Comparison of ENCODE assay signal across 8 mouse cellular contexts in the genomic region with DNA sequence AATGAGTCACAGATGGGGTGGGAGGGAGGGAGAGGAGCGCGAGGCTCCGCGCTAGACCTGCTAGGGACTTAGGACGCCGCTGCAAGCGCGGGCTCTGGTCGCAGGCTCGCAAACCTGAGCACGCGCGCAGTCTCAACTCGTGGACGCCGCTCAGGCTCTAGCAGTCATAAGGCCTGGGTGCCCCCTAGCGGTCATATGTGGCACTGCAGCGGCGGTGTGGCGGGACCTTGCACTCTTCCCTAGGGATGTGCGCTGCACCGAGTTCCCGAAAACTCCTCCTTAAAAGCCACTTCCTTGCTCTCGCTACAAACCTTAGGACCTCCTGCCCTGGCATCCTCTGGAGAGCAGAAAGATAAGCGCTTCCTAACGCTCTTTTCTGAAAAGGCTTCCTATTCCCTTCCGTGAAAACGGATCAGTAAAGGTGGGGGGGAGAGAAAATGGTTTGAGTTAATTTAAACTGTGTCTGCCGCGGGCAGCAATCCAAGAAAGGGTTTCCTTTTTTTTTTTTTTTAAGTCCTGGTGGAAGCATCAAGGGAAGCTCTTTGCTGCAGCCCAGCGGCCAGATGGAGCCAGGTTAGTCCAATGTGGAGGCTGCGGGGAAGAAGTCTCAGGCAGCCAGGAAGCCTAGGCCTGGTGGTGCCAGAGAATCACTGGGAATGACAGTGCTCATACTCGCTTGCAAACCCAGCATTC. TPM values are rescaled to one million over a fixed set of nuclear protein-coding genes. Genes with fewer than 3 reads are reported as not detected.
DNase-seq lines count a peak whose midpoint lies in the region; ATAC-seq and TF ChIP-seq lines count a peak whose summit lies in the region.

No protein-coding gene starts in this region.

- TF ChIP-seq RAD21 in CH12.LX (IDR thresholded peaks at IDR 0.05; ENCODE audit: low read depth, low read length) = peak; percentile 87

- H3K9me3 ChIP-seq in CH12.LX (replicated peaks; ENCODE audit: low read length) = no peaks in the 10 kb centered on the region
- no peaks in the 10 kb centered on the region for H3K9me3 ChIP-seq in forebrain, embryonic 11.5 days (ENCODE audit: control insufficient read depth, low read length)
- no peaks in the 10 kb centered on the region for H3K9me3 ChIP-seq in heart, embryonic 16.5 days (replicated peaks; ENCODE audit: control insufficient read depth, low read length)
- H3K9me3 ChIP-seq in liver, embryonic 14.5 days (ENCODE audit: control insufficient read depth, low read length) = no peaks in the 10 kb centered on the region
- no peaks in the 10 kb centered on the region for H3K9me3 ChIP-seq in neural tube, embryonic 11.5 days (ENCODE audit: control insufficient read depth, low read length)
- H3K9me3 ChIP-seq in stomach, embryonic 16.5 days (replicated peaks; ENCODE audit: control insufficient read depth, low read length) = no peaks in the 10 kb centered on the region

- peaks cover 93% of the 10 kb centered on the region for H3K27me3 ChIP-seq in CH12.LX (replicated peaks)
- H3K27me3 ChIP-seq in forebrain, embryonic 11.5 days (ENCODE audit: control insufficient read depth, insufficient read depth, low read length) = no peaks in the 10 kb centered on the region
- peaks cover 2% of the 10 kb centered on the region; the same call in 1 of the 2 replicates for H3K27me3 ChIP-seq in heart, embryonic 16.5 days (ENCODE audit: control insufficient read depth, insufficient read depth, low read length)
- no peaks in the 10 kb centered on the region; the same call in 1 of the 2 replicates for H3K27me3 ChIP-seq in liver, embryonic 14.5 days (ENCODE audit: control insufficient read depth, insufficient read depth, low read length)
- no peaks in the 10 kb centered on the region for H3K27me3 ChIP-seq in neural tube, embryonic 11.5 days (ENCODE audit: control insufficient read depth, insufficient read depth, low read length)
- no peaks in the 10 kb centered on the region for H3K27me3 ChIP-seq in stomach, embryonic 16.5 days (ENCODE audit: control insufficient read depth, insufficient read depth, low read length)

- TF ChIP-seq CTCF in CH12.LX (conservative IDR thresholded peaks at IDR 0.05 in 1 of 2, IDR thresholded peaks at IDR 0.05 in 1 of 2; ENCODE audit: low read depth in 2 of 2, low read length in 2 of 2) = peak; percentile 76 to 86
- peak; percentile 99 for TF ChIP-seq CTCF in liver, embryonic 14.5 days (IDR thresholded peaks at IDR 0.05; ENCODE audit: low read depth)

- TF ChIP-seq EP300 in CH12.LX (IDR thresholded peaks at IDR 0.05; ENCODE audit: low read length) = no peak
- TF ChIP-seq EP300 in liver, embryonic 14.5 days (IDR thresholded peaks at IDR 0.05; ENCODE audit: low read depth) = no peak

- H3K36me3 ChIP-seq in CH12.LX (replicated peaks in 1 of 2; ENCODE audit: control insufficient read depth in 1 of 2, insufficient read depth in 1 of 2, low read length in 1 of 2) = no peaks in the 10 kb centered on the region
- H3K36me3 ChIP-seq in forebrain, embryonic 11.5 days (ENCODE audit: control insufficient read depth, insufficient read depth, low read length) = no peaks in the 10 kb centered on the region
- no peaks in the 10 kb centered on the region for H3K36me3 ChIP-seq in heart, embryonic 16.5 days (ENCODE audit: control insufficient read depth, insufficient read depth)
- H3K36me3 ChIP-seq in liver, embryonic 14.5 days (replicated peaks; ENCODE audit: control insufficient read depth, insufficient read depth, low read depth) = no peaks in the 10 kb centered on the region
- no peaks in the 10 kb centered on the region for H3K36me3 ChIP-seq in neural tube, embryonic 11.5 days (ENCODE audit: control insufficient read depth, insufficient read depth, low read length)
- no peaks in the 10 kb centered on the region for H3K36me3 ChIP-seq in stomach, embryonic 16.5 days (ENCODE audit: control insufficient read depth, insufficient read depth, low read length)

- DNase-seq in CH12.LX (ENCODE audit: extremely low read depth) = peak; percentile 70
- DNase-seq in c-Kit-positive CD71-negative TER-119-negative erythroid progenitor cells, embryonic 14.5 days (ENCODE audit: low read depth) = peak; percentile 70
- DNase-seq in forebrain, embryonic 11.5 days (ENCODE audit: low spot score) = peak; percentile 99
- peak; percentile 94 to 98 for DNase-seq in kidney, postnatal 36 days
- DNase-seq in liver, embryonic 14.5 days (ENCODE audit: low read depth in 3 of 3, low spot score in 3 of 3) = peak; percentile 48 to 52 (median 51)
- DNase-seq in neural tube, embryonic 11.5 days (ENCODE audit: low spot score) = peak; percentile 96

- dilution Hi-C loops in CH12.LX (cut with MboI; ENCODE audit: extremely low pct_ligation_motif_present, extremely low pct_unique_long_range_greater_than_20kb, low sequenced_read_pairs) = no loop called here

- TF ChIP-seq POLR2A in CH12.LX (IDR thresholded peaks at IDR 0.05; ENCODE audit: low read depth, low read length) = no peak

- H3K4me3 ChIP-seq in CH12.LX (replicated peaks in 1 of 3; ENCODE audit: low read depth in 2 of 3, low read length in 2 of 3, poor library complexity in 1 of 3) = no peak overlapping the region
- peak overlapping the region; percentile 36 for H3K4me3 ChIP-seq in forebrain, embryonic 11.5 days (ENCODE audit: low read depth, low read length)
- H3K4me3 ChIP-seq in heart, embryonic 16.5 days (ENCODE audit: low read length) = peak overlapping the region; percentile 54
- peak overlapping the region in 1 of 2 experiments; percentile 20; a peak in 2 of 4 replicates for H3K4me3 ChIP-seq in liver, embryonic 14.5 days (ENCODE audit: insufficient read depth in 1 of 2, low read depth in 2 of 2, low read length in 2 of 2)
- H3K4me3 ChIP-seq in neural tube, embryonic 11.5 days (ENCODE audit: low read depth, low read length) = peak overlapping the region; percentile 29
- peak overlapping the region; percentile 47 for H3K4me3 ChIP-seq in stomach, embryonic 16.5 days (replicated peaks; ENCODE audit: low read length)

- ATAC-seq in forebrain, embryonic 11.5 days (replicated peaks; ENCODE audit: low FRiP score) = peak; percentile 93
- peak; percentile 81 for ATAC-seq in heart, embryonic 16.5 days (replicated peaks; ENCODE audit: extremely low read depth, insufficient read depth, low FRiP score)
- ATAC-seq in liver, embryonic 14.5 days (ENCODE audit: insufficient read depth) = peak; percentile 72
- peak; percentile 89 for ATAC-seq in neural tube, embryonic 11.5 days (ENCODE audit: insufficient read depth, low FRiP score, low TSS enrichment)
- ATAC-seq in stomach, embryonic 16.5 days (ENCODE audit: insufficient read depth, low FRiP score) = peak; percentile 88

- H3K79me2 ChIP-seq in CH12.LX (replicated peaks; ENCODE audit: control insufficient read depth, extremely low read depth, insufficient read depth, poor library complexity, severe bottlenecking) = no peaks in the 10 kb centered on the region

- 2% methylated on average over 33 of the region's 33 CpGs for WGBS in forebrain, embryonic 11.5 days
- under 1% methylated on average over 33 of the region's 33 CpGs for WGBS in heart, embryonic 16.5 days
- 2% methylated on average over 33 of the region's 33 CpGs for WGBS in liver, embryonic 14.5 days (ENCODE audit: insufficient replicate concordance)
- WGBS in neural tube, embryonic 11.5 days = 1% methylated on average over 19 of the region's 33 CpGs
- under 1% methylated on average over 33 of the region's 33 CpGs for WGBS in stomach, embryonic 16.5 days

- H3K27ac ChIP-seq in CH12.LX (ENCODE audit: insufficient read depth, low read depth) = no peak overlapping the region
- 0 out of 2 replicates have a peak overlapping the region, but pooled peaks have one; percentile 34 for H3K27ac ChIP-seq in forebrain, embryonic 11.5 days (ENCODE audit: low read depth, low read length)
- H3K27ac ChIP-seq in heart, embryonic 16.5 days (ENCODE audit: low read length) = peak overlapping the region; percentile 62; the same call in 1 of the 2 replicates
- H3K27ac ChIP-seq in liver, embryonic 14.5 days = no peak overlapping the region
- H3K27ac ChIP-seq in neural tube, embryonic 11.5 days (ENCODE audit: low read depth, low read length) = no peak overlapping the region
- no peak overlapping the region for H3K27ac ChIP-seq in stomach, embryonic 16.5 days (ENCODE audit: low read length)

- in situ Hi-C loops in CH12.LX (cut with MboI; ENCODE audit: low pct_ligation_motif_present, low pct_unique_long_range_greater_than_20kb, low sequenced_read_pairs) = loop anchor here (25.0 kb wide), 1 partner anchor 256 kb away; no protein-coding TSS in a partner anchor

- no peak overlapping the region for H3K9ac ChIP-seq in CH12.LX (ENCODE audit: insufficient read depth, low read depth)
- H3K9ac ChIP-seq in forebrain, embryonic 11.5 days (ENCODE audit: low read length) = peak overlapping the region; percentile 72
- H3K9ac ChIP-seq in heart, embryonic 16.5 days (ENCODE audit: low read length) = peak overlapping the region; percentile 65
- H3K9ac ChIP-seq in liver, embryonic 14.5 days (replicated peaks) = no peak overlapping the region
- peak overlapping the region; percentile 46 for H3K9ac ChIP-seq in neural tube, embryonic 11.5 days (ENCODE audit: low read length)
- H3K9ac ChIP-seq in stomach, embryonic 16.5 days (ENCODE audit: low read length) = peak overlapping the region; percentile 67

- H3K4me2 ChIP-seq in CH12.LX (ENCODE audit: insufficient read depth, low read depth, poor library complexity, severe bottlenecking) = peak overlapping the region; percentile 97
- peak overlapping the region; percentile 83 for H3K4me2 ChIP-seq in forebrain, embryonic 11.5 days (ENCODE audit: low read depth, low read length, severe bottlenecking)
- H3K4me2 ChIP-seq in heart, embryonic 16.5 days (ENCODE audit: low read depth, low read length) = peak overlapping the region; percentile 91
- peak overlapping the region; percentile 59 for H3K4me2 ChIP-seq in liver, embryonic 14.5 days (ENCODE audit: low read depth)
- H3K4me2 ChIP-seq in neural tube, embryonic 11.5 days (ENCODE audit: low read depth) = peak overlapping the region; percentile 81
- H3K4me2 ChIP-seq in stomach, embryonic 16.5 days (ENCODE audit: low read depth, low read length) = peak overlapping the region; percentile 86

- H3K4me1 ChIP-seq in CH12.LX (ENCODE audit: control insufficient read depth in 1 of 2, insufficient read depth in 2 of 2) = peaks cover 0 to 5% of the 10 kb centered on the region in 2 experiments; a peak in 2 of 4 replicates
- no peaks in the 10 kb centered on the region for H3K4me1 ChIP-seq in forebrain, embryonic 11.5 days (replicated peaks; ENCODE audit: control insufficient read depth, insufficient read depth, low read length)
- peaks cover 12% of the 10 kb centered on the region for H3K4me1 ChIP-seq in heart, embryonic 16.5 days (ENCODE audit: control insufficient read depth, insufficient read depth, low read length)
- H3K4me1 ChIP-seq in liver, embryonic 14.5 days (replicated peaks; ENCODE audit: control insufficient read depth in 2 of 2, insufficient read depth in 2 of 2, low read length in 1 of 2) = peaks cover 0 to 2% of the 10 kb centered on the region in 2 experiments; a peak in 1 of 4 replicates
- H3K4me1 ChIP-seq in neural tube, embryonic 11.5 days (ENCODE audit: control insufficient read depth, insufficient read depth, low read length) = no peaks in the 10 kb centered on the region
- H3K4me1 ChIP-seq in stomach, embryonic 16.5 days (ENCODE audit: control insufficient read depth, insufficient read depth, low read length) = 0 out of 2 replicates have a peak, but pooled peaks cover 9% of the 10 kb centered on the region

RNA-seq across cellular contexts. Expression of a gene that starts 50.7 kb away (rescaled TPM):
- total RNA-seq in CH12.LX (2012; rRNA removed) (5.0 and 7.9 TPM in 2 replicates), CH12.LX (2014; rRNA removed) (8.7 and 8.9 TPM in 2 replicates)
- polyA plus RNA-seq in CH12.LX (2012; ENCODE audit: insufficient read length, low read depth) = 6.6 and 6.7 TPM in 2 replicates
- polyA plus RNA-seq in forebrain, embryonic 11.5 days (2014; fragmentation: Nextera tagmentation; extraction: Ambion mirVana) = 11.4 and 12.9 TPM in 2 replicates
- polyA plus RNA-seq in heart, embryonic 16.5 days (2015; fragmentation: Nextera tagmentation; extraction: Ambion mirVana) = 6.3 and 7.4 TPM in 2 replicates
- polyA plus RNA-seq in liver, embryonic 14.5 days (2012; rRNA removed) = 5.7 and 6.1 TPM in 2 replicates
- 4.7 and 6.4 TPM in 2 replicates for polyA plus RNA-seq in liver, embryonic 14.5 days (2014; fragmentation: Nextera tagmentation; extraction: Ambion mirVana)
- 10.8 and 11.2 TPM in 2 replicates for polyA plus RNA-seq in neural tube, embryonic 11.5 days (2014; fragmentation: Nextera tagmentation; extraction: Ambion mirVana)
- polyA plus RNA-seq in stomach, embryonic 16.5 days (2015; fragmentation: Nextera tagmentation; extraction: Ambion mirVana) = 8.2 and 8.7 TPM in 2 replicates

Comparison
In these comparisons a context has a peak if more than half of its experiments do, and no peak if none do; other contexts are left out.
1. H3K27ac ChIP-seq: peak in forebrain, embryonic 11.5 days (single experiment) and heart, embryonic 16.5 days (single experiment); none in CH12.LX (single experiment), liver, embryonic 14.5 days (single experiment), neural tube, embryonic 11.5 days (single experiment) and stomach, embryonic 16.5 days (single experiment).
2. H3K4me3 ChIP-seq: peak in forebrain, embryonic 11.5 days (single experiment), heart, embryonic 16.5 days (single experiment), neural tube, embryonic 11.5 days (single experiment) and stomach, embryonic 16.5 days (single experiment); none in CH12.LX (0 of 3).
3. H3K9ac ChIP-seq: peak in forebrain, embryonic 11.5 days (single experiment), heart, embryonic 16.5 days (single experiment), neural tube, embryonic 11.5 days (single experiment) and stomach, embryonic 16.5 days (single experiment); none in CH12.LX (single experiment) and liver, embryonic 14.5 days (single experiment).
4. Peak in every context shown above with its lines, with median percentiles within 50 percentile points of each other: DNase-seq, H3K4me2 ChIP-seq and ATAC-seq.